Mouse (Mus musculus): ENCODE measurements around the gene Rpl14. TPM values are rescaled to one million over a fixed set of nuclear protein-coding genes. Genes with fewer than 3 reads are reported as not detected.

Rpl14 gene
- total RNA-seq, 1 experiment: 1,546 TPM

GRCm38 (mm10) chr9:120611055-120611454 lies 39.8 kb downstream of the Rpl14 start:
- H3K9me3 ChIP-seq (ENCODE audit: control insufficient read depth, insufficient read depth, low read depth, low read length): no peaks in the 10 kb centered on the region
- no peaks in the 10 kb centered on the region for H3K4me1 ChIP-seq (ENCODE audit: control insufficient read depth in 2 of 2, insufficient read depth in 2 of 2, low read length in 2 of 2, poor library complexity in 1 of 2)
- H3K36me3 ChIP-seq (ENCODE audit: control insufficient read depth, insufficient read depth, low read length, poor library complexity, severe bottlenecking): no peaks in the 10 kb centered on the region
- TF ChIP-seq CHD2 (IDR thresholded peaks at IDR 0.05; ENCODE audit: low read depth, low read length): no peak
- TF ChIP-seq MAFK (IDR thresholded peaks at IDR 0.05; ENCODE audit: insufficient read depth, low read depth, low read length): no peak
- no peak for TF ChIP-seq HCFC1 (IDR thresholded peaks at IDR 0.05; ENCODE audit: borderline replicate concordance, insufficient read depth, low read length)
- TF ChIP-seq ZNF384 (IDR thresholded peaks at IDR 0.05; ENCODE audit: low read depth, low read length): no peak
- no peak for TF ChIP-seq ZC3H11A (IDR thresholded peaks at IDR 0.05; ENCODE audit: borderline replicate concordance, low read depth, low read length)
- in situ Hi-C loops (cut with MboI; ENCODE audit: low sequenced_read_pairs in 2 of 2, unreplicated experiment in 2 of 2): no loop called here
- H3K9ac ChIP-seq (ENCODE audit: insufficient read depth, low read depth, low read length, poor library complexity, severe bottlenecking): no peak overlapping the region
- no peak overlapping the region for H3K4me3 ChIP-seq (ENCODE audit: insufficient read depth in 1 of 2, low read depth in 1 of 2, low read length in 2 of 2, poor library complexity in 1 of 2, severe bottlenecking in 1 of 2)
- H3K27ac ChIP-seq (ENCODE audit: insufficient read depth, low read depth, low read length, poor library complexity, severe bottlenecking): no peak overlapping the region
- no peak for DNase-seq (ENCODE audit: low read depth, low spot score)

GRCm38 (mm10) chr9:120614059-120614458 lies 42.8 kb downstream of the Rpl14 start:
- Histone ChIP-seq H3K36me3 (ENCODE audit: control insufficient read depth, insufficient read depth, low read length, poor library complexity, severe bottlenecking) (no peaks in the 10 kb centered on the region), H3K27ac (ENCODE audit: insufficient read depth, low read depth, low read length, poor library complexity, severe bottlenecking) (no peak overlapping the region), H3K4me1 (ENCODE audit: control insufficient read depth in 2 of 2, insufficient read depth in 2 of 2, low read length in 2 of 2, poor library complexity in 1 of 2) (peaks cover 0 to 1% of the 10 kb centered on the region in 2 experiments; a peak in 1 of 4 replicates), H3K9me3 (ENCODE audit: control insufficient read depth, insufficient read depth, low read depth, low read length) (no peaks in the 10 kb centered on the region), H3K4me3 (ENCODE audit: insufficient read depth in 1 of 2, low read depth in 1 of 2, low read length in 2 of 2, poor library complexity in 1 of 2, severe bottlenecking in 1 of 2) (no peak overlapping the region), H3K9ac (ENCODE audit: insufficient read depth, low read depth, low read length, poor library complexity, severe bottlenecking) (no peak overlapping the region)
- in situ Hi-C loops (cut with MboI; ENCODE audit: low sequenced_read_pairs in 2 of 2, unreplicated experiment in 2 of 2): no loop called here
- TF ChIP-seq MAFK (IDR thresholded peaks at IDR 0.05; ENCODE audit: insufficient read depth, low read depth, low read length): peak; percentile 91
- TF ChIP-seq HCFC1 (IDR thresholded peaks at IDR 0.05; ENCODE audit: borderline replicate concordance, insufficient read depth, low read length): no peak
- TF ChIP-seq CHD2 (IDR thresholded peaks at IDR 0.05; ENCODE audit: low read depth, low read length): no peak
- no peak for TF ChIP-seq ZNF384 (IDR thresholded peaks at IDR 0.05; ENCODE audit: low read depth, low read length)
- TF ChIP-seq ZC3H11A (IDR thresholded peaks at IDR 0.05; ENCODE audit: borderline replicate concordance, low read depth, low read length): no peak
- DNase-seq (ENCODE audit: low read depth, low spot score): no peak

GRCm38 (mm10) chr9:120618101-120618500 lies 46.9 kb downstream of the Rpl14 start:
- H3K36me3 ChIP-seq (ENCODE audit: control insufficient read depth, insufficient read depth, low read length, poor library complexity, severe bottlenecking): no peaks in the 10 kb centered on the region
- no peak overlapping the region for H3K4me3 ChIP-seq (ENCODE audit: insufficient read depth in 1 of 2, low read depth in 1 of 2, low read length in 2 of 2, poor library complexity in 1 of 2, severe bottlenecking in 1 of 2)
- TF ChIP-seq HCFC1 (IDR thresholded peaks at IDR 0.05; ENCODE audit: borderline replicate concordance, insufficient read depth, low read length): no peak
- TF ChIP-seq ZNF384 (IDR thresholded peaks at IDR 0.05; ENCODE audit: low read depth, low read length): no peak
- no peak for TF ChIP-seq ZC3H11A (IDR thresholded peaks at IDR 0.05; ENCODE audit: borderline replicate concordance, low read depth, low read length)
- no peak for TF ChIP-seq MAFK (IDR thresholded peaks at IDR 0.05; ENCODE audit: insufficient read depth, low read depth, low read length)
- no peak for TF ChIP-seq CHD2 (IDR thresholded peaks at IDR 0.05; ENCODE audit: low read depth, low read length)
- no peak overlapping the region for H3K27ac ChIP-seq (ENCODE audit: insufficient read depth, low read depth, low read length, poor library complexity, severe bottlenecking)
- no peak overlapping the region for H3K9ac ChIP-seq (ENCODE audit: insufficient read depth, low read depth, low read length, poor library complexity, severe bottlenecking)
- in situ Hi-C loops (cut with MboI; ENCODE audit: low sequenced_read_pairs in 2 of 2, unreplicated experiment in 2 of 2): no loop called here
- peaks cover 0 to 7% of the 10 kb centered on the region in 2 experiments; a peak in 2 of 4 replicates for H3K4me1 ChIP-seq (ENCODE audit: control insufficient read depth in 2 of 2, insufficient read depth in 2 of 2, low read length in 2 of 2, poor library complexity in 1 of 2)
- no peak for DNase-seq (ENCODE audit: low read depth, low spot score)
- H3K9me3 ChIP-seq (ENCODE audit: control insufficient read depth, insufficient read depth, low read depth, low read length): no peaks in the 10 kb centered on the region

- no peak for TF ChIP-seq CHD2 (IDR thresholded peaks at IDR 0.05; ENCODE audit: low read depth, low read length)
- no peak for TF ChIP-seq ZNF384 (IDR thresholded peaks at IDR 0.05; ENCODE audit: low read depth, low read length)
- no peak for TF ChIP-seq MAFK (IDR thresholded peaks at IDR 0.05; ENCODE audit: insufficient read depth, low read depth, low read length)
- TF ChIP-seq ZC3H11A (IDR thresholded peaks at IDR 0.05; ENCODE audit: borderline replicate concordance, low read depth, low read length): no peak
- TF ChIP-seq HCFC1 (IDR thresholded peaks at IDR 0.05; ENCODE audit: borderline replicate concordance, insufficient read depth, low read length): no peak
- no peak overlapping the region for H3K4me3 ChIP-seq (ENCODE audit: insufficient read depth in 1 of 2, low read depth in 1 of 2, low read length in 2 of 2, poor library complexity in 1 of 2, severe bottlenecking in 1 of 2)
- no peak for DNase-seq (ENCODE audit: low read depth, low spot score)
- in situ Hi-C loops (cut with MboI; ENCODE audit: low sequenced_read_pairs in 2 of 2, unreplicated experiment in 2 of 2): no loop called here
- no peak overlapping the region for H3K27ac ChIP-seq (ENCODE audit: insufficient read depth, low read depth, low read length, poor library complexity, severe bottlenecking)
- no peak overlapping the region for H3K9ac ChIP-seq (ENCODE audit: insufficient read depth, low read depth, low read length, poor library complexity, severe bottlenecking)
- no peaks in the 10 kb centered on the region for H3K9me3 ChIP-seq (ENCODE audit: control insufficient read depth, insufficient read depth, low read depth, low read length)
- H3K4me1 ChIP-seq (ENCODE audit: control insufficient read depth in 2 of 2, insufficient read depth in 2 of 2, low read length in 2 of 2, poor library complexity in 1 of 2): peaks cover 0 to 7% of the 10 kb centered on the region in 2 experiments; a peak in 2 of 4 replicates
- H3K36me3 ChIP-seq (ENCODE audit: control insufficient read depth, insufficient read depth, low read length, poor library complexity, severe bottlenecking): no peaks in the 10 kb centered on the region
These were observed 48.1 kb downstream of the Rpl14 start for GRCm38 (mm10) chr9:120619347-120619708.

All from ES-E14 (cell line).